Mouse (Mus musculus) layer of hippocampus, adult 18-20 months (tissue): ENCODE results near the gene Cacnb3. TPM values are rescaled to one million over a fixed set of nuclear protein-coding genes. Genes with fewer than 3 reads are reported as not detected.

Experiments
- DNase-seq, 2 experiments: peaks; one replicate each; pipeline ENCODE4 v3.0.0; 2022; ENCODE audit warnings: low spot score in 2 of 2
- total RNA-seq, 2 experiments: library from RNA; stranded (reverse); gene quantifications; 2 replicates each; pipeline ENCODE4 v1.2.3; 2021

The Cacnb3 gene
- total RNA-seq, 2 experiments from 2014 or later, result 217 to 222 TPM

GRCm38 (mm10) chr15:98674994-98675545 is 44.4 kb downstream of the Cacnb3 start:
- DNase-seq, result no peak

DNA sequence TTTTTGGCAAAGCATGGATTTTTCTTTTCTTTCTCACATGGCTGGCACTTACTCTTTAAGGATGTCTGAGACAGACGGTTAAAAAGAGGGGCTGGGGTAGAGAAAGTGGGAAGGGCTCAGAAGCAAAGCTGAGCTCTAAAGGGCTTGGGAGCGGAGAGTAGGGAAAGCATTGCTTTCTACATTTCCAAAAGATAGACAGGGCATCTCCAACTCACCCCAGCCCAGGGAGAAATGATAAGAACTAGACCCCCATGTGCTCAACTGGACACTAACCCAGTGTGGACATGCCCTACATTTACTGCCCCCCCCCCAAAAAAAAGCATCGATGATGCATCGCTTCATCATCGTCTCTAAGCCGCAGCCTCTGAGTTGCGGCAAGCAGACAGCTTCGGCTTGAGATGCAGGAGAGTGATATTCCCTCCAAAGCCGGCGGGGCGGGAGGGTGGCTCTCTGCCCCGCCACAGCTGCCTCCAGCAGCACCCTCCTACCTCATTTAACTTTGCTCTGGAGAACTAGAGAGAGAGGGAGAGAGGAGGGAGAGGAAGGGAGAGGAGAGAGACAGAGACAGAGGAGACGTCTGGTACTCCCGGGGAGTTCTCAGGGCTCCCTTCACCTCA is 45.1 kb downstream of the Cacnb3 start:
- DNase-seq, result no peak

DNA sequence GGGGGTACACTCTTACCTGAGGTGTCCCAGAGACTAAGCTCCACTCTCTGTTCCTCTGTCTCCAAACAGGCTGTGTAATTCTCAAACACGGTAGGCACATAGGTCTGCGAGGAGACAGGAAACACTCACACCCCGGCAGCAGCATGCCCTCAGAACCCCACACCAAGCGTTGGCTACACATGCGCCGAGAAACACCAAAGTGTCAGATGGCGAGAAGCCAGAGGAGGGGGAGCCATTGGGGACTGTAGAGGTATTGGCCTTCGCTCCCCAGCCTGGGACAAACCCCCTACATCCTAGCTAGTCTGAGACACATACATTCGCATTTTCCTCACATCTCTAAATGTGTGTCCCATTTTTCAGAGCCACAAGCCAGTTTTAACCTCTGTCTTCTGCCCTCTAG is 45.8 kb downstream of the Cacnb3 start:
- DNase-seq, result no peak

- DNase-seq, result peak; percentile 77 to 90
Observed at GRCm38 (mm10) chr15:98676940-98677728, 46.5 kb downstream of the Cacnb3 start, which contains the start of gene Rnd1. Gene Rnd1, minus strand, starts transcription at chr15:98677461.

DNA sequence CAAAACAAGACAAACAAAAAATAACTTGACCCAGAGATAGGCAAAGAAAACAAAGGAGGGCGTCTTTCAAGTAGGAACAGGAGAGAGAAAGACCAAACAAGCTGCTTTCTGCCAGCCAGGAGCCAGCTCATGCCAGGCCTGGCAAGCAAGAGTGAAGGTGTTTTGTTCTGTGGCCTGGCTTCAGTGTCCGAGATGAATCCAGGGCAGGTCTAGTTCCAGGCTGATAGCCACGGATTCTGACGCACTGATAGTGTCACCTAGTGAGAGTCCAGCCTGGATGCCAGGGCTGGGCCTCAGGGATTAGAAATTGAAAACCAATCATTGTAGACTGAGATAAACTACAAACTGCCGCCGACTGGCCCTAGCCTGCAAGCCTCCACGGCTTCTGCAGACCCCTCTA is 47.3 kb downstream of the Cacnb3 start:
- DNase-seq, result no peak

GRCm38 (mm10) chr15:98680660-98681059 is 50.0 kb downstream of the Cacnb3 start:
- no peak for DNase-seq

DNA sequence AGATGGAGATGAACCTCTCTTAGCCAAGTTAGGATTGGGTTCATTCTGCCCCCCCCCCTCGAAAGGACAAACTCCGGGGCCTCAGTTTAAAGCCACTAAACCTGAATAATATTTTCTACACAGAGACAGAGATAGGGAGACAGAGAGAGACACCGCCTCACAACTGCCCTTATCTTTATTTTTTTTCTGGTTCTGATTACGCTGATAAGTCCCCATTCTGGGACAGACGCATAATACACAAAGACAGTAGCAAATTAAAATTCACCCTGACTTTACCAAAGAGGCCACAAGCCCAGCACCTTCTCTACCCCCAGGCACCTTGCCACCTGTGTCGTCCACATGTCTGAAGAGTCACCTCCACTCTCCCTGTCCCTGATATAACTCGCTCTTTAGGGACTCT is 51.0 kb downstream of the Cacnb3 start:
- DNase-seq, result no peak

DNA sequence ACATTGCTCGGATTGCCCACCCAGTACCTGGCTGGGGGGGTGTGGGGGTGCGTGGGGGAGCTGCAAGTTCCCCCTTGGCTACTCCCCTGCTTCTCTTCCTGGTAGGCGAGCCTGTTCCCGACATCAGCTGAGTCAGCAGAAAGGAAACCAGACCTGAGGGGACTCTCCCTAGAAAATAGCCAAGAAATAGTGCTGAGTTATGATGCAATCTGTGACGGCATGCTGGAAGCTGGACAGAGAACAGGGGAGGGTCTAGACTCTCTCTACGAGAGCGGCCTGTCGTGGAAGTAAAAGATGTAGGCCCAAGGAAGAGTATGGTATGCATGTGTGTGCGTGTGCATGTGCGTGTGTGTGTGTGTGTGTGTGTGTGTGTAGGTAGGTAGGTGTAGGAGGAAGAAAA is 52.5 kb downstream of the Cacnb3 start:
- DNase-seq, result no peak

DNA sequence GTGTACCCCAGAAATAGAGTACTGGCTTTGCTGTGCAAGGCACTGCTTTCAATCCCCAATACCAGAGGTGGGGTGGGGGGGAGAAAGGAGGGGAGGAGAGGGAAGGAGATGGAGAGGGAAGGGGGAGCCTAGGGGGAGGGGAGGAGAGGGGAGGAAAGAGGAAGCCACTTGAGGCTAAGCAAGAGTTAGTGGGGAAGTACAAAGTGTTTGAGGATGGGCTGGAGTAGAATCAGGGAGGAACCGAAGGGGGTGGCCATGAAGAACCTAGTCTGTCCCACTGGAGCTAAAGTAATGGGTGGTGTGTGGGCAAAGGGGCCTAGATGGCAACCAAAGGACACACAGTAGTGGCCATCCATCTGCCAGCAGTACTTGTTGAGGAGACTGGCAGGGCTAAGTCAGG is 53.1 kb downstream of the Cacnb3 start:
- no peak for DNase-seq

- no peak for DNase-seq
Observed at GRCm38 (mm10) chr15:98685926-98686325, 55.3 kb downstream of the Cacnb3 start.

- DNase-seq, result no peak
Observed at GRCm38 (mm10) chr15:98689682-98690081, 59.0 kb downstream of the Cacnb3 start.

DNA sequence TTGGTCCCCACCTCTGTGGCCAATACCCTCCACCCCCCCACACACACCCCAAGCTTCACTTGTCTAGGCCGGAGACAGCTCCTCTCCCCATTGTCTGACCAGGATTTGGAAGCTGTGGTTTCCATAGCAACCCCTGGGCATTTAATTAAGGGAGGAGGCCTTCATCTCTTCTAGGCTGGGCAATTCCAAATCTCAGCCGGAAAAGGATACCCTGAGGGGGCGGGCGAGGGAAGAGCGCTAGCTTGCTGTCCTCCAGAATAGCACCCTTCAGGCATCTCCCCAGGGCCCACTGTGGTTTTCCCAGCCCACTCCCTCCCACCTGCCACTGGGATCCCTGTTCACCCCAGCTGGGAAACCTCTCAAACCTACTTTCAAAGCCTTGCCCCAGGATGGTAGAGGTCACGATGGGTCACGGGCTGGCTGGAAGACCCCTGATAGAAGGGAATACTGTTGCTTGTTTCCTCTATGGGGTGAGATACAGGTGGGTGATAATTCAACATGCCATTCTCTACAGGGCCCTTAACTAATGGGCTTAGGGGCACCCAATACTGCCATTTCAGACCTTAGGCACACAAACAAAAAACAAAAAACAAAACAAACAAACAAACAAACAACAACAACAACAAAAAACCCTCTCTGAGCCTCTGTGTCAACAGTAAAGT is 61.0 kb downstream of the Cacnb3 start:
- no peak for DNase-seq

GRCm38 (mm10) chr15:98692171-98692715 is 61.6 kb downstream of the Cacnb3 start:
- DNase-seq, result no peak

Other genes starting within 250 kb of the Cacnb3 start
- not detected for gene Olfr283, start 249.9 kb upstream of the Cacnb3 start, total RNA-seq
- gene Olfr282, start 199.6 kb upstream of the Cacnb3 start, total RNA-seq, result not detected
- gene Olfr281, start 178.3 kb upstream of the Cacnb3 start, total RNA-seq, result not detected
- not detected for gene OR5BS1P, start 160.9 kb upstream of the Cacnb3 start, total RNA-seq
- gene Lalba, start 148.1 kb upstream of the Cacnb3 start, total RNA-seq, result not detected
- gene Olfr279, start 138.4 kb upstream of the Cacnb3 start, total RNA-seq, result not detected
- gene Kansl2, start 96.6 kb upstream of the Cacnb3 start, total RNA-seq, result 10 to 100 TPM; 54.3 to 56.3 TPM
- gene Ccnt1, start 59.9 kb upstream of the Cacnb3 start, total RNA-seq, result 10 to 100 TPM; 39.6 to 43.9 TPM
- not detected for gene 4930415O20Rik, start 59.8 kb upstream of the Cacnb3 start, total RNA-seq
- 10 to 100 TPM; 46.5 to 48.2 TPM for gene Adcy6, start 20.8 kb upstream of the Cacnb3 start, total RNA-seq
- gene Ddx23, start 32.1 kb downstream of the Cacnb3 start, total RNA-seq, result 100 to 1,000 TPM in 1 of 2 experiments, 10 to 100 TPM in 1; 89.8 to 108 TPM
- 1 to 10 TPM; 6.3 to 8.0 TPM for gene Rnd1, start 46.6 kb downstream of the Cacnb3 start, total RNA-seq
- gene Ccdc65, start 77.4 kb downstream of the Cacnb3 start, total RNA-seq, result 1 to 10 TPM; 7.4 to 9.7 TPM
- gene Fkbp11, start 97.4 kb downstream of the Cacnb3 start, total RNA-seq, result 1 to 10 TPM in 1 of 2 experiments, under 1 TPM in 1; 0.97 to 1.4 TPM
- 100 to 1,000 TPM; 830 to 882 TPM for gene Arf3, start 132.4 kb downstream of the Cacnb3 start, total RNA-seq
- gene Wnt10b, start 147.3 kb downstream of the Cacnb3 start, total RNA-seq, result under 1 TPM; 0.23 to 0.64 TPM
- gene Wnt1, start 159.0 kb downstream of the Cacnb3 start, total RNA-seq, result not detected
- gene Ddn, start 178.7 kb downstream of the Cacnb3 start, total RNA-seq, result 1,000 to 10,000 TPM; 1,780 to 1,859 TPM
- 10 to 100 TPM; 50.6 to 51.1 TPM for gene Prkag1, start 200.7 kb downstream of the Cacnb3 start, total RNA-seq
- gene Kmt2d, start 240.4 kb downstream of the Cacnb3 start, total RNA-seq, result 100 to 1,000 TPM in 1 of 2 experiments, 10 to 100 TPM in 1; 89.1 to 103 TPM